Mouse (Mus musculus) naive thymus-derived CD4-positive, alpha-beta T cell, adult 5 months (primary cell): ENCODE measurements around the gene Olfr786. TPM values are rescaled to one million over a fixed set of nuclear protein-coding genes. Genes with fewer than 3 reads are reported as not detected.

ENCODE experiments used
- polyA plus RNA-seq: library from polyadenylated mRNA; unstranded; fragments of 100-300 nt; shearing (Covaris generic); gene quantifications from one replicate; pipeline ENCODE4 v1.2.1, GENCODE M21; 2017

Gene Olfr786
- polyA plus RNA-seq = not detected

DNA sequence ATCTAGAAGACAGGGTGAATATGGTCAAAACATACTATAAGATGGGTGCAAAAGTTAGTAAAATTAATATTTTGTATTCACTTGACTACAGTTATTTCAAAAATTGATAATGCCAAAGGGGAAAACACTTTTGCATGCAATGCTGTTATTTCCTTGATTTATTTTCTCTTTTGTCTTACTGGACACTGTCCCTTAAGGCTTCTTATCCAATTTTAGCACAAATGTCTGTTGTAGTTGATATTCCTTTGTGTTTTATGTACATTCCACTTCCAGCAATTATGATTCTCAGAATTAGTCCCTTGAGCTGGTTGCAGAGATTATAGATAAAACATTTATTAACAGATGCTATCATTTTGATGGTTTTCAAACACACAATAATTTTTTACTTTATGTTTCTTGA lies at the start of gene Olfr786:
Olfr786 (plus strand) TSS at position 301 of the 400 bp plus-strand sequence.

DNA sequence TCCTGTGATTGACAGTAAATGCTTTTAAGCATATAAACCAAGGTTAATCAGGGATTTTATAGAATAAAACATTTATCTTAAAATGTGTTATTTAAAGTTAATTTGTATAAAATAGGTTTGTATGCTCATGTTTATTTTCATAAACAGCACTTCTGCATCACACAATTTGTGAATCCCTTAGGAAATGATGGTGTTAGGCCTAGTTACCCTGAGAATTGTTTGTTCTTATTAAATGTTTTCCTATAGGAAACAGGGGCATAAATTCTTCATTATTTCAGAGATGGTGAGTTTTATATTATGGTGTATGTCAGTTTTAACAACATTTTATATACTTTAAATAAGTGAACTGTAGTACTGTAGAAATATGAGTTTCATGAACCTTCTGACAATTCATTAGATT lies 43.3 kb upstream of the Olfr786 start, which contains the start of gene Olfr784:
Olfr784 (plus strand) TSS at position 301 of the 400 bp plus-strand sequence.

DNA sequence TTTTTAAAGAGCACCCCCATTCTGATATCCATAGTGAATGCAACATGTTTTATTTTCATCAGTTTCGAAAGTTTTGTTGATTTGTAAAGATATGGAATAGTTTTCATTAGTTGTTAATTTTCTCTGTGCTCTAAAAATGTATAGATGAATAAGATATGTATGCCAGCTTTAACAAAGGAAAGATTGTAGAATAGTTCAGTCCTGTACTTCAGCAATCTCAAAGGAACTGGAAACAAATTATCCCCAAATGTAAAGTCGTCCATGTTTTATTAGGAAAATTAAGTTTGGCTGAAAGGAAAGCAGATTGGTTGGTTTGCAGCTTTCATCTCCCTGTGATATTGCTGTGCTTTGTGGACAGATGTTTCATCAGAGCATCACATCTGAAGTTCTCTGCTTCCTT lies 22.0 kb upstream of the Olfr786 start, which contains the start of gene Olfr785:
Olfr785 (plus strand) TSS at position 301 of the 400 bp plus-strand sequence.

DNA sequence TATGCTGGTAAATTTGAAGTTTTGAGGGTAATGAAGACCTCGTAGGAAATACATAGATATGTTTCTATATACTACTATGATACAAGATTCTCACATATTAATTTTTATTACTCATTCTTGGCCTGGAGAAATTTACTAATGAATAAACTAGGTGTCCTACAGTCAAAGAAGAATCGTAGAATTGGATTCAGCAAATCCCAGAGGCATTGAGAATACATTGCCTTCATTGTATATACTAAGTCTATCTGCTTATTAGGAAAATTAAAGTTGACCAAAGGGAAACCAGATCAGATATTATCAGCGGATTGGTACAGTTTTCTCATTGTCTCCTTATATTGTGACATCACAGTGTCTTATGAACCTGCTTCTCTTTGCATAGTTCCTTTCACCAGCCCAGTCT lies 34.5 kb downstream of the Olfr786 start, which contains the start of gene Olfr787:
Olfr787 (plus strand) TSS at position 301 of the 400 bp plus-strand sequence.

DNA sequence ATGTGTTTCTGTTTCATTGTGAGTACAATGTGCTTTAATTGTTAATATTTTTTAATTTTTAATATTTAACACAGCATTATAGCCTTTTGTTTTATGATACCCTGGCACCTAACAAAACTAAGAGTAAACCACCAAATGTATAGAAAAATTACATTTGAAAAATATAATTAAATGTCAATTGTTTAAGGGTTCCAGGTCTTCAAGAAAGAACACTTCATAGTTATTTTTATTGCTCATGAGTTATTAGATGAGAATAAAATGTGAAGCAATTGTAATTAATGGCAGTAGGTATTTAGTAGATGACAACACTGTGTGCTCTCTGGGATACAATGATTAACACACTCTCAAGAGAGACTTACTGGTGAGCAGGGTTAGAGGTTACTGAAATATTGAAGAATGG lies 43.6 kb downstream of the Olfr786 start, which contains the start of gene Olfr788:
Olfr788 (plus strand) TSS at position 301 of the 400 bp plus-strand sequence.

DNA sequence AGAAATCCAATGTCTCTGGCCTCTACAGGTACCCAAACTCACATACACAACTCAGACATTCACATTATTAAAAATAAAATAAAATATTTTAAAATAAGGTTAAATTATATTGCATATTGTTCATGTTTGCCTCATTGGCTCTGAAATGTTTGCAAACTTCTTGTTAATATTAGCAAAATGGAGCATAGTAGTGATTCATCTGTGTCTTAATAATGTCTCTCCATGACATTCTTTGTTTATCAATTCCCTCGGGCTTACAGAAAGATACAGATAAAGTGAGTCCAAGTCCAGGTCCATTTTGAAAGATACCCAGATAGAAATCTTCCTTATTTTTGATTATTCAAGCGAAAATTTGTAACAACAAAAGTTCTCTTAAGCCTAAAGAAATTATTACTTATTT lies 57.3 kb downstream of the Olfr786 start, which contains the start of gene Olfr789:
Olfr789 (plus strand) TSS at position 301 of the 400 bp plus-strand sequence.

Other genes starting within 250 kb of the Olfr786 start
- not detected for gene Olfr772, start 249.4 kb upstream of the Olfr786 start, polyA plus RNA-seq
- not detected for gene Olfr773, start 239.9 kb upstream of the Olfr786 start, polyA plus RNA-seq
- not detected for gene Olfr774, start 191.1 kb upstream of the Olfr786 start, polyA plus RNA-seq
- gene Olfr775, start 178.9 kb upstream of the Olfr786 start, polyA plus RNA-seq = not detected
- gene Olfr776, start 168.2 kb upstream of the Olfr786 start, polyA plus RNA-seq = not detected
- not detected for gene Olfr777, start 155.8 kb upstream of the Olfr786 start, polyA plus RNA-seq
- not detected for gene Olfr780, start 109.2 kb upstream of the Olfr786 start, polyA plus RNA-seq
- not detected for gene Olfr781, start 98.5 kb upstream of the Olfr786 start, polyA plus RNA-seq
- gene Olfr782, start 78.5 kb upstream of the Olfr786 start, polyA plus RNA-seq = not detected
- not detected for gene Olfr784, start 43.2 kb upstream of the Olfr786 start, polyA plus RNA-seq
- not detected for gene Olfr785, start 21.9 kb upstream of the Olfr786 start, polyA plus RNA-seq
- gene Olfr787, start 34.6 kb downstream of the Olfr786 start, polyA plus RNA-seq = 0.34 TPM
- not detected for gene Olfr788, start 43.7 kb downstream of the Olfr786 start, polyA plus RNA-seq
- not detected for gene Olfr789, start 57.4 kb downstream of the Olfr786 start, polyA plus RNA-seq
- gene Olfr790, start 71.2 kb downstream of the Olfr786 start, polyA plus RNA-seq = not detected
- gene Olfr791, start 94.5 kb downstream of the Olfr786 start, polyA plus RNA-seq = not detected
- not detected for gene Olfr792, start 111.9 kb downstream of the Olfr786 start, polyA plus RNA-seq
- gene Olfr794, start 140.3 kb downstream of the Olfr786 start, polyA plus RNA-seq = not detected
- not detected for gene Olfr796, start 185.3 kb downstream of the Olfr786 start, polyA plus RNA-seq
- 0.16 TPM for gene Olfr798, start 200.6 kb downstream of the Olfr786 start, polyA plus RNA-seq
- gene Olfr799, start 210.2 kb downstream of the Olfr786 start, polyA plus RNA-seq = not detected
- gene Olfr800, start 230.4 kb downstream of the Olfr786 start, polyA plus RNA-seq = not detected
- gene Olfr801, start 246.6 kb downstream of the Olfr786 start, polyA plus RNA-seq = not detected